Mouse (Mus musculus) adrenal gland, postnatal 10 days (tissue): ENCODE measurements around the gene Mboat2. TPM values are rescaled to one million over a fixed set of nuclear protein-coding genes. Genes with fewer than 3 reads are reported as not detected.
A peak's percentile ranks its signal among the peaks of the same experiment; 100 is the strongest.

ENCODE experiments used
- DNase-seq: peaks from one replicate; pipeline ENCODE4 v3.0.0; 2021; ENCODE audit warnings: mixed read lengths
- total RNA-seq, 2 experiments: library from RNA; stranded (reverse); gene quantifications; 2 replicates each; pipeline ENCODE4 v1.2.3; 2021

The Mboat2 gene
- total RNA-seq, 2 experiments from 2014 or later, result 14.9 to 18.7 TPM

GRCm38 (mm10) chr12:24948344-24948743, 117.7 kb downstream of the Mboat2 start:
- peak; percentile 51 for DNase-seq

- no peak for DNase-seq
Measured at GRCm38 (mm10) chr12:24950376-24951046, 119.8 kb downstream of the Mboat2 start.

- peak; percentile 73 for DNase-seq
Measured at GRCm38 (mm10) chr12:24952147-24952546, 121.5 kb downstream of the Mboat2 start.

GRCm38 (mm10) chr12:24955137-24955536, 124.5 kb downstream of the Mboat2 start:
- no peak for DNase-seq

- no peak for DNase-seq
Measured at GRCm38 (mm10) chr12:24958526-24958925, 127.8 kb downstream of the Mboat2 start.

- DNase-seq, result no peak
Measured at GRCm38 (mm10) chr12:24961821-24962220, 131.1 kb downstream of the Mboat2 start.

GRCm38 (mm10) chr12:24962362-24962967, 131.8 kb downstream of the Mboat2 start:
- no peak for DNase-seq

- no peak for DNase-seq
Measured at GRCm38 (mm10) chr12:24963393-24964022, 132.8 kb downstream of the Mboat2 start.

- DNase-seq, result peak; percentile 37
Measured at GRCm38 (mm10) chr12:24965406-24965805, 134.7 kb downstream of the Mboat2 start.

- no peak for DNase-seq
Measured at GRCm38 (mm10) chr12:24966046-24966445, 135.4 kb downstream of the Mboat2 start.

GRCm38 (mm10) chr12:24971490-24972200, 141.0 kb downstream of the Mboat2 start:
- DNase-seq, result no peak

GRCm38 (mm10) chr12:24972371-24973350, 142.0 kb downstream of the Mboat2 start:
- DNase-seq, result no peak

GRCm38 (mm10) chr12:24973586-24973985, 142.9 kb downstream of the Mboat2 start:
- DNase-seq, result no peak

GRCm38 (mm10) chr12:24974446-24975114, 143.9 kb downstream of the Mboat2 start, which contains the start of gene Kidins220:
TSS of gene Kidins220 (plus strand) at chr12:24974925.
- peak; percentile 98 for DNase-seq

- DNase-seq, result peak; percentile 70
Measured at GRCm38 (mm10) chr12:24975115-24975733, 144.5 kb downstream of the Mboat2 start.

- no peak for DNase-seq
Measured at GRCm38 (mm10) chr12:24985226-24985625, 154.5 kb downstream of the Mboat2 start.

GRCm38 (mm10) chr12:24995350-24995749, 164.7 kb downstream of the Mboat2 start:
- no peak for DNase-seq

- no peak for DNase-seq
Measured at GRCm38 (mm10) chr12:25005350-25005749, 174.7 kb downstream of the Mboat2 start.

- no peak for DNase-seq
Measured at GRCm38 (mm10) chr12:25009957-25010356, 179.3 kb downstream of the Mboat2 start.

GRCm38 (mm10) chr12:25010416-25010815, 179.7 kb downstream of the Mboat2 start:
- no peak for DNase-seq
